Mouse (Mus musculus): ENCODE measurements around the gene Pde1a. TPM values are rescaled to one million over a fixed set of nuclear protein-coding genes. Genes with fewer than 3 reads are reported as not detected.

Gene Pde1a
- polyA plus RNA-seq, 1 experiment from 2014 or later, result 9.0 TPM

DNA sequence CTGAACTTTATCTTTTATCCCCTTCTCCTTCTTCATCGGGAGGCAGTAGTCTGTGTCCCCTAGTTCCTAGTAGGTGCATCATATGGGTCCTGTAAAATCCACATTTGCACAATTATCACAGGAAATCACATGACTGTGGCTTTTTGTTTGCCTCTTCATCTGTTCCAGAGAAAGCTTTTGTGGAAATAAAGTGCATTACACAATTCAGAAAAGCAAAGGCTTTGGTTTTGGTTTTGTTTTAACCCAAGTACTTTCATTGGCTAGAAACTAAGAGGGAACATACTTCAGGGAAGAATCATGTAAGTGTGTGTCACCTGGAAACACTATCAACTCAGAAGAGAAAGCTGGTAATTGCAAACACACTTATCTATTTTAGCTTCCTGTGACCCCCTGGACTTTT lies 104.2 kb downstream of the Pde1a start:
- Histone ChIP-seq H3K36me3 (replicated peaks; ENCODE audit: control insufficient read depth, insufficient read depth) (no peaks in the 10 kb centered on the region), H3K4me2 (replicated peaks) (no peak overlapping the region), H3K4me1 (replicated peaks; ENCODE audit: control insufficient read depth, insufficient read depth, low read length) (no peaks in the 10 kb centered on the region), H3K27me3 (ENCODE audit: control insufficient read depth, insufficient read depth, low read length) (no peaks in the 10 kb centered on the region), H3K9ac (no peak overlapping the region), H3K4me3 (replicated peaks; ENCODE audit: low read length) (no peak overlapping the region), H3K9me3 (ENCODE audit: control insufficient read depth, low read length) (no peaks in the 10 kb centered on the region), H3K27ac (no peak overlapping the region)
- no peak for DNase-seq (ENCODE audit: low spot score)
- WGBS, result 93% methylated on average over 1 of the region's 1 CpGs
- no peak for ATAC-seq (ENCODE audit: low FRiP score)

DNA sequence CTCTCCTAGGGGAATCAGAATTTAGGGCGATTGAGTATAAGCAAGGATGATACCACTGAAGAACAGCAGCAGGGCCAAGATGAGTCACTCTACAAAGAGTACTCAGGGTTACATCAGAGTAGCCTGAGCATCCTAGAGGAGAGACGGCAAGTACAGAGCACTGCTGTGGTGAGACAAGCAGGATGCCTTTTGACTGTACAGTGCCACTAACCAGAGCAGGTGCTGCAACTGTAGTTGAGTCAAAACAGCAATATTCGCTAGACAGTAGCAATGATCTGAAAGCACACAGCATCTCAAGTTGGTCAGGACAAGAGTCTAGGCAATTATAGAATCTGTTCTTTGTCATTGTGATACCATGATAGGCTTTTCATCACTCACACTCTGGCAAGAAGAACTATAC lies 115.1 kb downstream of the Pde1a start:
- Histone ChIP-seq H3K27ac (no peak overlapping the region), H3K9me3 (ENCODE audit: control insufficient read depth, low read length) (no peaks in the 10 kb centered on the region), H3K4me2 (replicated peaks) (no peak overlapping the region), H3K4me1 (replicated peaks; ENCODE audit: control insufficient read depth, insufficient read depth, low read length) (no peaks in the 10 kb centered on the region), H3K27me3 (ENCODE audit: control insufficient read depth, insufficient read depth, low read length) (no peaks in the 10 kb centered on the region), H3K9ac (no peak overlapping the region), H3K4me3 (replicated peaks; ENCODE audit: low read length) (no peak overlapping the region), H3K36me3 (replicated peaks; ENCODE audit: control insufficient read depth, insufficient read depth) (no peaks in the 10 kb centered on the region)
- DNase-seq (ENCODE audit: low spot score) (no peak), ATAC-seq (ENCODE audit: low FRiP score) (no peak)
- WGBS, result 90% methylated on average over 3 of the region's 3 CpGs

GRCm38 (mm10) chr2:80013060-80013459 lies 116.2 kb downstream of the Pde1a start:
- Histone ChIP-seq H3K27me3 (ENCODE audit: control insufficient read depth, insufficient read depth, low read length) (no peaks in the 10 kb centered on the region), H3K4me2 (replicated peaks) (no peak overlapping the region), H3K9me3 (ENCODE audit: control insufficient read depth, low read length) (no peaks in the 10 kb centered on the region), H3K4me3 (replicated peaks; ENCODE audit: low read length) (no peak overlapping the region), H3K9ac (no peak overlapping the region), H3K4me1 (replicated peaks; ENCODE audit: control insufficient read depth, insufficient read depth, low read length) (no peaks in the 10 kb centered on the region), H3K36me3 (replicated peaks; ENCODE audit: control insufficient read depth, insufficient read depth) (no peaks in the 10 kb centered on the region), H3K27ac (no peak overlapping the region)
- WGBS, result 63% methylated on average over 4 of the region's 4 CpGs
- DNase-seq (ENCODE audit: low spot score), result peak; percentile 34
- ATAC-seq (ENCODE audit: low FRiP score), result no peak

GRCm38 (mm10) chr2:79999168-79999567 lies 130.1 kb downstream of the Pde1a start:
- Histone ChIP-seq H3K27me3 (ENCODE audit: control insufficient read depth, insufficient read depth, low read length) (no peaks in the 10 kb centered on the region), H3K9me3 (ENCODE audit: control insufficient read depth, low read length) (no peaks in the 10 kb centered on the region), H3K4me3 (replicated peaks; ENCODE audit: low read length) (no peak overlapping the region), H3K27ac (no peak overlapping the region), H3K4me2 (replicated peaks) (no peak overlapping the region), H3K36me3 (replicated peaks; ENCODE audit: control insufficient read depth, insufficient read depth) (no peaks in the 10 kb centered on the region), H3K9ac (no peak overlapping the region), H3K4me1 (replicated peaks; ENCODE audit: control insufficient read depth, insufficient read depth, low read length) (no peaks in the 10 kb centered on the region)
- 92% methylated on average over 3 of the region's 3 CpGs for whole genome bisulfite sequencing
- DNase-seq (ENCODE audit: low spot score), result no peak
- no peak for ATAC-seq (ENCODE audit: low FRiP score)

GRCm38 (mm10) chr2:79998460-79998859 lies 130.8 kb downstream of the Pde1a start:
- Histone ChIP-seq H3K27ac (no peak overlapping the region), H3K9ac (no peak overlapping the region), H3K27me3 (ENCODE audit: control insufficient read depth, insufficient read depth, low read length) (no peaks in the 10 kb centered on the region), H3K4me2 (replicated peaks) (no peak overlapping the region), H3K4me3 (replicated peaks; ENCODE audit: low read length) (no peak overlapping the region), H3K4me1 (replicated peaks; ENCODE audit: control insufficient read depth, insufficient read depth, low read length) (no peaks in the 10 kb centered on the region), H3K9me3 (ENCODE audit: control insufficient read depth, low read length) (no peaks in the 10 kb centered on the region), H3K36me3 (replicated peaks; ENCODE audit: control insufficient read depth, insufficient read depth) (no peaks in the 10 kb centered on the region)
- DNase-seq (ENCODE audit: low spot score) (no peak), ATAC-seq (ENCODE audit: low FRiP score) (no peak)
- 90% methylated on average over 2 of the region's 2 CpGs for WGBS

GRCm38 (mm10) chr2:79991642-79992041 lies 137.6 kb downstream of the Pde1a start:
- H3K9me3 ChIP-seq (ENCODE audit: control insufficient read depth, low read length), result no peaks in the 10 kb centered on the region

GRCm38 (mm10) chr2:79983778-79984177 lies 145.5 kb downstream of the Pde1a start:
- Histone ChIP-seq H3K27ac (no peak overlapping the region), H3K27me3 (ENCODE audit: control insufficient read depth, insufficient read depth, low read length) (no peaks in the 10 kb centered on the region), H3K4me1 (replicated peaks; ENCODE audit: control insufficient read depth, insufficient read depth, low read length) (no peaks in the 10 kb centered on the region), H3K36me3 (replicated peaks; ENCODE audit: control insufficient read depth, insufficient read depth) (no peaks in the 10 kb centered on the region), H3K4me3 (replicated peaks; ENCODE audit: low read length) (no peak overlapping the region), H3K9ac (no peak overlapping the region), H3K4me2 (replicated peaks) (no peak overlapping the region), H3K9me3 (ENCODE audit: control insufficient read depth, low read length) (no peaks in the 10 kb centered on the region)
- no peak for ATAC-seq (ENCODE audit: low FRiP score)
- 84% methylated on average over 4 of the region's 4 CpGs for WGBS
- no peak for DNase-seq (ENCODE audit: low spot score)

More at GRCm38 (mm10) chr2:79991642-79992041, 137.6 kb downstream of the Pde1a start:
- Histone ChIP-seq H3K4me3 (replicated peaks; ENCODE audit: low read length) (no peak overlapping the region), H3K27ac (no peak overlapping the region), H3K4me1 (replicated peaks; ENCODE audit: control insufficient read depth, insufficient read depth, low read length) (no peaks in the 10 kb centered on the region), H3K36me3 (replicated peaks; ENCODE audit: control insufficient read depth, insufficient read depth) (no peaks in the 10 kb centered on the region), H3K9ac (no peak overlapping the region), H3K4me2 (replicated peaks) (no peak overlapping the region), H3K27me3 (ENCODE audit: control insufficient read depth, insufficient read depth, low read length) (no peaks in the 10 kb centered on the region)
- 83% methylated on average over 6 of the region's 6 CpGs for WGBS
- ATAC-seq (ENCODE audit: low FRiP score) (no peak), DNase-seq (ENCODE audit: low spot score) (no peak)

- Histone ChIP-seq H3K9ac (no peak overlapping the region), H3K9me3 (ENCODE audit: control insufficient read depth, low read length) (no peaks in the 10 kb centered on the region), H3K27ac (no peak overlapping the region), H3K27me3 (ENCODE audit: control insufficient read depth, insufficient read depth, low read length) (no peaks in the 10 kb centered on the region), H3K4me3 (replicated peaks; ENCODE audit: low read length) (no peak overlapping the region), H3K36me3 (replicated peaks; ENCODE audit: control insufficient read depth, insufficient read depth) (no peaks in the 10 kb centered on the region), H3K4me1 (replicated peaks; ENCODE audit: control insufficient read depth, insufficient read depth, low read length) (no peaks in the 10 kb centered on the region), H3K4me2 (replicated peaks) (no peak overlapping the region)
- ATAC-seq (ENCODE audit: low FRiP score) (peak; percentile 75; the same call in 1 of the 2 replicates), DNase-seq (ENCODE audit: low spot score) (peak; percentile 32)
- 51% methylated on average over 9 of the region's 9 CpGs for WGBS
Observed at GRCm38 (mm10) chr2:79983222-79983632, 146.0 kb downstream of the Pde1a start.

- Histone ChIP-seq H3K27me3 (ENCODE audit: control insufficient read depth, insufficient read depth, low read length) (no peaks in the 10 kb centered on the region), H3K27ac (no peak overlapping the region), H3K4me1 (replicated peaks; ENCODE audit: control insufficient read depth, insufficient read depth, low read length) (no peaks in the 10 kb centered on the region), H3K4me2 (replicated peaks) (no peak overlapping the region), H3K9me3 (ENCODE audit: control insufficient read depth, low read length) (no peaks in the 10 kb centered on the region), H3K9ac (no peak overlapping the region), H3K4me3 (replicated peaks; ENCODE audit: low read length) (no peak overlapping the region), H3K36me3 (replicated peaks; ENCODE audit: control insufficient read depth, insufficient read depth) (no peaks in the 10 kb centered on the region)
- no peak for DNase-seq (ENCODE audit: low spot score)
- no peak for ATAC-seq (ENCODE audit: low FRiP score)
- WGBS, result 93% methylated on average over 3 of the region's 3 CpGs
Observed at GRCm38 (mm10) chr2:79981781-79982180, 147.5 kb downstream of the Pde1a start.

DNA sequence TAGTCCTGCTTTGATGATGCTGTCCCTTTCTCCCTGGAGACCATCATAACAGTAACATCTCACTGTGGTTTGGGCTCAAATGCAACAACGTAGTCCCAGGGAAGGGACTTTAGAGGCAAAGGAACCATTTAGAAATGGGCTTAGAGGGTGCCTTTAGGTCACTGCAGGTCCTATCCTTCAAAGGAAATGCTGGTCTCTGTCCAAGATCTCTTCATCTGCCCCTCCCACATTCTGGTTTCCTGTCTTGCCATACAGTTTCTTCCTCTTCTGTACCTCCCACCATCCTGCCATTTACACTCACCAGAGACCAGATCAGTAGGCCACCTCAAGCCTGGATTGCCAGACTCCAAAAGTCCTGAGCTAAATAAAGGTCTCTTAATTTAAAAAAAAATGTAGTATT lies 150.3 kb downstream of the Pde1a start:
- no peaks in the 10 kb centered on the region for H3K36me3 ChIP-seq (replicated peaks; ENCODE audit: control insufficient read depth, insufficient read depth)
- H3K9ac ChIP-seq, result no peak overlapping the region
- H3K27me3 ChIP-seq (ENCODE audit: control insufficient read depth, insufficient read depth, low read length), result no peaks in the 10 kb centered on the region
- no peaks in the 10 kb centered on the region for H3K9me3 ChIP-seq (ENCODE audit: control insufficient read depth, low read length)
- DNase-seq (ENCODE audit: low spot score) (no peak), ATAC-seq (ENCODE audit: low FRiP score) (no peak)
- H3K4me1 ChIP-seq (replicated peaks; ENCODE audit: control insufficient read depth, insufficient read depth, low read length), result no peaks in the 10 kb centered on the region
- H3K27ac ChIP-seq, result no peak overlapping the region
- H3K4me2 ChIP-seq (replicated peaks), result no peak overlapping the region
- H3K4me3 ChIP-seq (replicated peaks; ENCODE audit: low read length), result no peak overlapping the region
- WGBS, result 71% methylated on average over 1 of the region's 1 CpGs
